Mouse (Mus musculus) myocyte (in vitro differentiated cells): Measurements from ENCODE around the gene Ints3. TPM values are rescaled to one million over a fixed set of nuclear protein-coding genes. Genes with fewer than 3 reads are reported as not detected.

ENCODE experiments used
- H3K27me3 ChIP-seq: one replicate; pipeline ENCODE4 v1.6.1; 2011; ENCODE audit not compliant: control insufficient read depth, insufficient read depth, insufficient read length
- H3K36me3 ChIP-seq: one replicate; pipeline ENCODE4 v1.6.1; 2011; ENCODE audit not compliant: control insufficient read depth, insufficient read depth
- H3K4me2 ChIP-seq: one replicate; pipeline ENCODE4 v1.6.1; 2011; ENCODE audit warnings: low read depth, control low read depth
- H3K4me3 ChIP-seq: one replicate; pipeline ENCODE4 v1.5.1; 2011; ENCODE audit warnings: mild to moderate bottlenecking, control low read depth, moderate library complexity
- H3K79me2 ChIP-seq: one replicate; pipeline ENCODE4 v1.6.1; 2011; ENCODE audit not compliant: control insufficient read depth, insufficient read depth
- H3ac ChIP-seq: one replicate; pipeline ENCODE4 v1.6.1; 2011; ENCODE audit not compliant: control insufficient read depth, insufficient read length
- CEBPB ChIP-seq: IDR thresholded peaks from 2 replicates; pipeline ENCODE4 v1.6.1; 2011; ENCODE audit warnings: mild to moderate bottlenecking, moderate library complexity; ENCODE audit not compliant: poor library complexity, insufficient read depth, severe bottlenecking
- E2F4 ChIP-seq: IDR thresholded peaks from one replicate; pipeline ENCODE4 v1.6.1; 2011; ENCODE audit warnings: mild to moderate bottlenecking, control low read depth, moderate library complexity; ENCODE audit not compliant: insufficient read depth
- MAX ChIP-seq: IDR thresholded peaks from one replicate; pipeline ENCODE4 v1.6.1; 2011; ENCODE audit warnings: low read depth, mild to moderate bottlenecking, control low read depth
- MYOD1 ChIP-seq, 3 experiments: IDR thresholded peaks; one replicate each; pipeline ENCODE4 v1.6.1; 2011; ENCODE audit warnings: control low read depth in 2 of 3, low read depth in 2 of 3, mild to moderate bottlenecking in 2 of 3, moderate library complexity in 1 of 3; ENCODE audit not compliant: insufficient read length in 2 of 3, control insufficient read depth in 1 of 3
- MYOG ChIP-seq, 3 experiments: IDR thresholded peaks; one replicate each; pipeline ENCODE4 v1.6.1; 2011; ENCODE audit warnings: control low read depth in 2 of 3, low read depth in 2 of 3, mild to moderate bottlenecking in 2 of 3; ENCODE audit not compliant: insufficient read length in 2 of 3, control insufficient read depth in 1 of 3, insufficient read depth in 1 of 3
- POLR2A ChIP-seq: IDR thresholded peaks from one replicate; pipeline ENCODE4 v1.6.1; 2011; ENCODE audit warnings: low read depth, mild to moderate bottlenecking, control low read depth, moderate library complexity; ENCODE audit not compliant: insufficient read length
- POLR2AphosphoS2 ChIP-seq: IDR thresholded peaks from one replicate; pipeline ENCODE4 v1.6.1; 2011; ENCODE audit warnings: low read depth, control low read depth; ENCODE audit not compliant: insufficient read length
- REST ChIP-seq: IDR thresholded peaks from one replicate; pipeline ENCODE4 v1.6.1; 2011; ENCODE audit warnings: mild to moderate bottlenecking, control low read depth, moderate library complexity; ENCODE audit not compliant: insufficient read depth, insufficient read length
- SRF ChIP-seq: IDR thresholded peaks from one replicate; pipeline ENCODE4 v1.6.1; 2011; ENCODE audit warnings: low read depth; ENCODE audit not compliant: control insufficient read depth, insufficient read length
- TCF12 ChIP-seq: IDR thresholded peaks from one replicate; pipeline ENCODE4 v1.6.1; 2011; ENCODE audit warnings: mild to moderate bottlenecking, control low read depth; ENCODE audit not compliant: poor library complexity, insufficient read depth, severe bottlenecking
- TCF3 ChIP-seq: IDR thresholded peaks from one replicate; pipeline ENCODE4 v1.6.1; 2011; ENCODE audit warnings: low read depth, control low read depth; ENCODE audit not compliant: insufficient read length
- USF1 ChIP-seq: IDR thresholded peaks from one replicate; pipeline ENCODE4 v1.6.1; 2011; ENCODE audit warnings: low read depth, mild to moderate bottlenecking, control low read depth, moderate library complexity
- polyA plus RNA-seq: library from polyadenylated mRNA; unstranded; fragments of >200 nt; fragmentation: generic; extraction: Trizol; gene quantifications from one replicate; pipeline ENCODE4 v1.2.1, GENCODE M21; 2012; ENCODE audit warnings: missing spikeins

The Ints3 gene
- polyA plus RNA-seq, 1 experiment: 24.2 TPM

DNA sequence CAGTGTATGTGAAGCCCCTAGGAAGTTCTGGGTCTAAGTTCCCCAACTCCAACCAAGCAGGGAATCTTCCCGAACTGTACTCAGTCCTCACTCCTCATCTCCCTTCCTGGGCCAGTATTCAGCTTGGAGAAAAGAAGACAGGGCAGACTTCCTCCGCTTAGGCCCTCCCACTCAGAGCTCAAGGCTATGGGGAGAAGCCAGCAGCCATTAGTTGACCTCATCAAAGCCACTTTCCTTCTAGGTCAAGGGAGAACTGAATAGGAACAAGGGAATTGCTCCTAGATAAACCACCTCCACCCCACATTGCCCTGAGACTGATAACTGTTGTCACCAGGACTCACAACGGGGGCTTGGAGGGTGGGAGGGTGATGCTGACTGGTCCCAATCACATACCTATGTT lies 29.3 kb downstream of the Ints3 start:
- no peak overlapping the region for H3K4me2 ChIP-seq
- no peak for TF ChIP-seq MAX
- no peak for TF ChIP-seq POLR2AphosphoS2
- TF ChIP-seq SRF: no peak
- TF ChIP-seq MYOG (IDR thresholded peaks at IDR 0.05; ENCODE audit: control insufficient read depth in 1 of 3, insufficient read depth in 1 of 3, insufficient read length in 2 of 3, low read depth in 2 of 3): no peak
- no peak for TF ChIP-seq TCF12
- TF ChIP-seq POLR2A: no peak
- no peak for TF ChIP-seq MYOD1 (IDR thresholded peaks at IDR 0.05; ENCODE audit: control insufficient read depth in 1 of 3, insufficient read length in 2 of 3, low read depth in 2 of 3)
- no peak for TF ChIP-seq USF1
- H3K27me3 ChIP-seq: no peaks in the 10 kb centered on the region
- H3K4me3 ChIP-seq: no peak overlapping the region
- peaks cover 54% of the 10 kb centered on the region for H3K36me3 ChIP-seq
- H3K79me2 ChIP-seq: no peaks in the 10 kb centered on the region
- H3ac ChIP-seq: no peak overlapping the region

DNA sequence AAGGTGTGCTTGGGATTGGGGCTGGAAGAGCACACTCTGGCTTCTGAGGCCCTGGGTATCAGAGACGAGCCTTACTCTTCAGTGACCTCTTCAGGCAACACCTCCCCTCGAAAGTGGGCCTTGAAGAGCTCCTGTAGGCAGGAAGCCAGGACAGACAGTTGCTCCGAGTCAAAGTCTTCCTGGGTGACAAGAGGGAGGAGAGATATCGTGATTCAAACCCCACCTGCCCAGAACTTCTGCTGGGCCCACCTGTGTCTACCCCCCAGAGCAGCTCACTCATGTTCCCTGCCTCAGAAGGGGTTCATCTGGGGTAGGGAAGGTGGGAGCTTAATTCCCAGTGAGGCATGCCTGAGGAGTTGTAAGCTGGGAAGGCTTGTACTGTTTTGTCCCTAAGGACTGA lies 32.4 kb downstream of the Ints3 start:
- TF ChIP-seq CEBPB (no peak), TCF12 (no peak), POLR2AphosphoS2 (no peak), E2F4 (no peak), MYOD1 (IDR thresholded peaks at IDR 0.05; ENCODE audit: control insufficient read depth in 1 of 3, insufficient read length in 2 of 3, low read depth in 2 of 3) (no peak), USF1 (no peak), MAX (no peak), POLR2A (no peak), REST (no peak), TCF3 (no peak), MYOG (IDR thresholded peaks at IDR 0.05; ENCODE audit: control insufficient read depth in 1 of 3, insufficient read depth in 1 of 3, insufficient read length in 2 of 3, low read depth in 2 of 3) (no peak), SRF (no peak)
- H3ac ChIP-seq: no peak overlapping the region

DNA sequence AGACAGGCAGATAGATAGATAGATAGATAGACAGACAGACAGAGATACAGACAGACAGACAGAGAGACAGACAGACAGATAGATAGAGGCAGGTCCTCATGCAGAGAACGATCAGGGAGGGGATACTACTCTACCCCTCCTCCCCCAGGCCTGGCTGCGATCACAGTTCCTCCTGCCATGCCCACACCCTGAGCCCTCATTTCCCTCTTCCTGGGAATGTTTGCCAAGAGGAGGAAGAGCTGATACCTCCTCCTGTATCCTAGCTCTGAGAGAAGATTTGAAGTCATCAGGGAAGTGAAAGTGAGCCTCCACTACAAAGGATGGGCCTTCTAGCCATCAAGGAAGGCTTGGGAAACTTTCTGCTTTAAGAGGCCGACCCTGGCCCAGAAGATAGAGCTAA lies 37.8 kb downstream of the Ints3 start:
- Histone ChIP-seq H3K27me3 (no peaks in the 10 kb centered on the region), H3K79me2 (no peaks in the 10 kb centered on the region), H3K4me2 (no peak overlapping the region), H3ac (no peak overlapping the region), H3K4me3 (no peak overlapping the region), H3K36me3 (peaks cover 44% of the 10 kb centered on the region)
- TF ChIP-seq MYOD1 (IDR thresholded peaks at IDR 0.05; ENCODE audit: control insufficient read depth in 1 of 3, insufficient read length in 2 of 3, low read depth in 2 of 3) (no peak), USF1 (no peak), MYOG (IDR thresholded peaks at IDR 0.05; ENCODE audit: control insufficient read depth in 1 of 3, insufficient read depth in 1 of 3, insufficient read length in 2 of 3, low read depth in 2 of 3) (no peak), TCF3 (no peak), E2F4 (no peak)

More for the DNA sequence above, 32.4 kb downstream of the Ints3 start:
- H3K27me3 ChIP-seq: no peaks in the 10 kb centered on the region
- H3K79me2 ChIP-seq: no peaks in the 10 kb centered on the region
- H3K4me2 ChIP-seq: no peak overlapping the region
- no peak overlapping the region for H3K4me3 ChIP-seq
- H3K36me3 ChIP-seq: peaks cover 47% of the 10 kb centered on the region

DNA sequence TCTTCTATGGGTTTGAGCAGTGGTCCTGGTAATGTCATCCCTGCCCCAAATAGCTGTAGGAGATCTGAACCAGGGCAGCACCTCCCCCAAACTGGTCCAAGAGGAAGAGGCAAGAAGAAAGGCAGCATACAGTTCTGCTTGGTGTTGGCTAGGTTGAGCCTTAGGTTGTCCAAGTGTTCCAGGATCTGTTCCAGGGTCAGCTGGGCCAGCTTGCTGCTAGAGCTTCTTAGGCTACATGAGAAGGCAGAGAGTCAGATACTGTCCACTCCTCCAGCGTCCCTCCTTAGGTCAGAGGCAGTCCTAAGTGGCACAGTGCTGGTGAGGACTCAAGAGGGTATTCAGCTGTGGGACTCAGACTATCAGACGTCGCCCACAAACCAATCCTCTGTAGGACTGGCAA lies 40.8 kb downstream of the Ints3 start:
- TF ChIP-seq MYOD1 (IDR thresholded peaks at IDR 0.05; ENCODE audit: control insufficient read depth in 1 of 3, insufficient read length in 2 of 3, low read depth in 2 of 3): no peak
- no peak for TF ChIP-seq SRF
- no peak for TF ChIP-seq REST
- no peak for TF ChIP-seq TCF12
- TF ChIP-seq CEBPB: no peak
- no peak for TF ChIP-seq TCF3
- TF ChIP-seq MAX: no peak
- no peak for TF ChIP-seq POLR2AphosphoS2
- no peak for TF ChIP-seq USF1
- TF ChIP-seq E2F4: no peak
- no peak for TF ChIP-seq MYOG (IDR thresholded peaks at IDR 0.05; ENCODE audit: control insufficient read depth in 1 of 3, insufficient read depth in 1 of 3, insufficient read length in 2 of 3, low read depth in 2 of 3)
- H3K36me3 ChIP-seq: peaks cover 23% of the 10 kb centered on the region
- no peak overlapping the region for H3K4me3 ChIP-seq
- no peak overlapping the region for H3ac ChIP-seq
- H3K4me2 ChIP-seq: no peak overlapping the region
- no peaks in the 10 kb centered on the region for H3K27me3 ChIP-seq
- H3K79me2 ChIP-seq: no peaks in the 10 kb centered on the region

DNA sequence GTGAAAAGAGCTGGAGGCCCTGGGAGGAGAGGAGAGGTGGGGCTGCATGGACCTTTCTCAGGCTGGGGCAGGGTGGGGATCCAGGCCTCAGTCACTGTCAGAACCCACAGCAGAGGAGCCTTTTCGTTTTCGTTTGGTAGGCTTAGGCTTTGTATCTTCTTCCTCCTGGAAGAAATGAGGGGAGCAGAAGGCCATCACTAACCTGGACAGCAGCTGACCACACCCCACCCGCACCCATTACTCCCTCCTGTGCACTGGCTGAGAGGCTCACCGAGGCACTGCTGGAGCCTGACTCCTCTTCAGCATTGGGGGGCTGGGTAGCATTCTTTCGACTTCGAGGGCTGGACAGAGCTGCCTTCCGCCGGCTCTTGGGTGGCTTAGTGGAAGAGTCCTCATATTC lies 41.5 kb downstream of the Ints3 start:
- H3K4me3 ChIP-seq: no peak overlapping the region
- H3K4me2 ChIP-seq: no peak overlapping the region
- TF ChIP-seq CEBPB: no peak
- no peak for TF ChIP-seq MYOD1 (IDR thresholded peaks at IDR 0.05; ENCODE audit: control insufficient read depth in 1 of 3, insufficient read length in 2 of 3, low read depth in 2 of 3)
- TF ChIP-seq TCF12: no peak
- TF ChIP-seq SRF: no peak
- TF ChIP-seq POLR2A: no peak
- TF ChIP-seq MAX: no peak
- no peak for TF ChIP-seq REST
- no peak for TF ChIP-seq TCF3
- no peak for TF ChIP-seq USF1
- no peak for TF ChIP-seq MYOG (IDR thresholded peaks at IDR 0.05; ENCODE audit: control insufficient read depth in 1 of 3, insufficient read depth in 1 of 3, insufficient read length in 2 of 3, low read depth in 2 of 3)
- no peak for TF ChIP-seq E2F4
- TF ChIP-seq POLR2AphosphoS2: no peak
- no peak overlapping the region for H3ac ChIP-seq
- H3K79me2 ChIP-seq: no peaks in the 10 kb centered on the region
- peaks cover 23% of the 10 kb centered on the region for H3K36me3 ChIP-seq
- H3K27me3 ChIP-seq: no peaks in the 10 kb centered on the region
